10 mouse cellular contexts compared by ENCODE assay signal in genomic region chr8:46859164-46859846, GRCm38 (mm10).
A peak's percentile ranks its signal among the peaks of the same experiment; 100 is the strongest.
DNase-seq lines count a peak whose midpoint lies in the region; ATAC-seq and TF ChIP-seq lines count a peak whose summit lies in the region.
"Had no signal": no experiment of that assay in that cellular context is flagged by ENCODE, and none has a peak within 500 bp of the region (broad histone marks: within the 10 kb centered on the region; RNA-seq: fewer than 3 reads in every experiment).

No protein-coding gene starts in this region.

- no peak overlapping the region for H3K4me2 ChIP-seq in stomach, embryonic 14.5 days (replicated peaks; ENCODE audit: low read depth, low read length)
- H3K4me2 ChIP-seq: embryonic facial prominence, embryonic 12.5 days; hindbrain, embryonic 15.5 days had no signal

- peak; percentile 53 for ATAC-seq in stomach, embryonic 14.5 days (ENCODE audit: insufficient number of reproducible peaks, insufficient read depth, low FRiP score, low read depth)

- 55% methylated on average over 7 of the region's 7 CpGs for WGBS in limb, embryonic 10.5 days
- 35% methylated on average over 7 of the region's 7 CpGs for WGBS in stomach, embryonic 14.5 days

- H3K9ac ChIP-seq in stomach, embryonic 14.5 days (replicated peaks; ENCODE audit: low read depth, low read length): no peak overlapping the region
- H3K9ac ChIP-seq: embryonic facial prominence, embryonic 12.5 days; hindbrain, embryonic 15.5 days had no signal

- H3K4me3 ChIP-seq in layer of hippocampus, adult 2 months: no peak overlapping the region
- no peak overlapping the region for H3K4me3 ChIP-seq in limb, embryonic 10.5 days
- no peak overlapping the region for H3K4me3 ChIP-seq in stomach, embryonic 14.5 days (ENCODE audit: low read depth, low read length)
- H3K4me3 ChIP-seq: embryonic facial prominence, embryonic 12.5 days; hindbrain, embryonic 15.5 days had no signal

- H3K9me3 ChIP-seq in limb, embryonic 10.5 days (replicated peaks): no peaks in the 10 kb centered on the region
- H3K9me3 ChIP-seq in stomach, embryonic 14.5 days (ENCODE audit: control insufficient read depth, low read depth, low read length): no peaks in the 10 kb centered on the region
- H3K9me3 ChIP-seq: embryonic facial prominence, embryonic 12.5 days; hindbrain, embryonic 15.5 days had no signal

- peaks cover 15% of the 10 kb centered on the region for H3K4me1 ChIP-seq in limb, embryonic 10.5 days
- H3K4me1 ChIP-seq in stomach, embryonic 14.5 days (ENCODE audit: control insufficient read depth, insufficient read depth, low read length): no peaks in the 10 kb centered on the region; the same call in 1 of the 2 replicates
- H3K4me1 ChIP-seq: embryonic facial prominence, embryonic 12.5 days; hindbrain, embryonic 15.5 days had no signal

- H3K27me3 ChIP-seq in limb, embryonic 10.5 days (ENCODE audit: low read depth, poor library complexity, severe bottlenecking): no peaks in the 10 kb centered on the region
- no peaks in the 10 kb centered on the region for H3K27me3 ChIP-seq in stomach, embryonic 14.5 days (ENCODE audit: control insufficient read depth, insufficient read depth, low read length)
- H3K27me3 ChIP-seq: embryonic facial prominence, embryonic 12.5 days; hindbrain, embryonic 15.5 days had no signal

- TF ChIP-seq CTCF in layer of hippocampus, adult 2 months (conservative IDR thresholded peaks at IDR 0.05): no peak
- TF ChIP-seq CTCF in brain, embryonic 14.5 days (IDR thresholded peaks at IDR 0.05; ENCODE audit: borderline replicate concordance, extremely low read depth, insufficient read depth, insufficient read length): no peak

- no peak for TF ChIP-seq POLR2A in brain, embryonic 14.5 days (IDR thresholded peaks at IDR 0.05; ENCODE audit: borderline replicate concordance, extremely low read depth, insufficient read depth, insufficient read length, poor library complexity, severe bottlenecking)

- H3K27ac ChIP-seq in layer of hippocampus, adult 2 months: peak overlapping the region; percentile 53; the same call in 1 of the 2 replicates
- peak overlapping the region; percentile 74 for H3K27ac ChIP-seq in limb, embryonic 10.5 days
- peak overlapping the region; percentile 36; the same call in 1 of the 2 replicates for H3K27ac ChIP-seq in stomach, embryonic 14.5 days (ENCODE audit: low read length)
- H3K27ac ChIP-seq: hindbrain, embryonic 15.5 days; macrophage had no signal

- H3K36me3 ChIP-seq in limb, embryonic 10.5 days: no peaks in the 10 kb centered on the region
- H3K36me3 ChIP-seq in stomach, embryonic 14.5 days (ENCODE audit: control insufficient read depth, insufficient read depth, low read length): no peaks in the 10 kb centered on the region
- H3K36me3 ChIP-seq: embryonic facial prominence, embryonic 12.5 days; hindbrain, embryonic 15.5 days had no signal

- no peak for DNase-seq in layer of hippocampus, adult 2 months (ENCODE audit: low spot score in 2 of 2)
- DNase-seq in layer of hippocampus, adult 8-10 months (ENCODE audit: low spot score in 2 of 2): no peak
- DNase-seq in brain, embryonic 14.5 days (ENCODE audit: low read depth): peak; percentile 54
- no peak for DNase-seq in limb, embryonic 10.5 days (ENCODE audit: low spot score)
- no peak for DNase-seq in testis, postnatal 10 days (ENCODE audit: low spot score)
- no peak for DNase-seq in frontal cortex, postnatal 10 days (ENCODE audit: low spot score in 2 of 2)
